Mouse (Mus musculus) B cell, adult 2 months (primary cell): Measurements from ENCODE around the gene Arpc1b.
"Not testable (repeated sequence)": the region's sequence is repeated elsewhere in the genome, so short reads cannot be mapped to it uniquely, and the experiment has no call there.

Experiments used
- DNase-seq, 2 experiments: peaks; one replicate each; pipeline ENCODE4 v3.0.0; 2022

Gene Arpc1b

GRCm38 (mm10) chr5:145114071-145114605 is at the start of gene Arpc1b:
Gene Arpc1b, plus strand, starts transcription at chr5:145114215.
- DNase-seq, result peak; percentile 74 to 79

GRCm38 (mm10) chr5:145064765-145065340 is 49.2 kb upstream of the Arpc1b start:
- DNase-seq, result no peak

DNA sequence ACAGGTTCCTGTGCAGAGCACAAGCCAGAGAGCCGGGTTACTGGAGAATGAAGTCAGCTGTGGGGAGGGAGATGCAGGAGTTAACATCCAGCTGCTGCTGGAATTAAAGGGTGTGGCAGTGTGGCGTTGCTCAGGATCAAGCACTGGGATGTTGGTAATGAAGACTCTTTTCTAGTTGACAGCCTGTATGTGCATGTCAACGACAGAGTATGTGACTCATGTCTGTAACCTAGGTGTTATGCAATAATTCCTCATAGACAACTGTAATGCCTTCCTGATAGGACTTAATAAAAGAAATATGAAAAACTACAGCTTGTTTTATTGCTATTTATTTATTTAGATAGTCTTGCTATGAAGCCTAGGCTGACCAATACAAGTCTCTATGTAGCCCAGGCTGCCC is 45.2 kb upstream of the Arpc1b start:
- DNase-seq, result no peak

DNA sequence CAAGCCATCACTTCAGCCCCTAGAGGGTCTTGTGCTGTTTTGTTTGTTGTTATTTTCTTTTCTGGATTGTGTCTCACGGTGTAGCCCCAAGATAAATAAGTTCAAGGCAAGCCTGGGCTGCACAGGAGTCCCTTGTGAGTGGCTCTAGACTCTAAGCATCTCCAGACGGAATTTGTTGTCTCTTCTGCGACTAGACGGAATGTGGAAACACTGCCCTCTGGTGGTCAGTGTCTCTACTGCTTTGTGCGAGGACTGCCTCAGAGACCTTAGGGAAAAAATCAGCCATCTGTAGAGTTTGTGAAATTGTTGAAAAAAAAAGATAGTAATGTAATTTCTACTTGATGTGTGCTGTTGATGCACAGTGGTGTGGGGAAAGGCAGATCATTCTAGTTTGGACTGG is 44.3 kb upstream of the Arpc1b start:
- DNase-seq, result peak; percentile 75 to 77

- peak in 1 of 2 experiments; percentile 11 for DNase-seq
Measured at GRCm38 (mm10) chr5:145071342-145071741, 42.7 kb upstream of the Arpc1b start.

DNA sequence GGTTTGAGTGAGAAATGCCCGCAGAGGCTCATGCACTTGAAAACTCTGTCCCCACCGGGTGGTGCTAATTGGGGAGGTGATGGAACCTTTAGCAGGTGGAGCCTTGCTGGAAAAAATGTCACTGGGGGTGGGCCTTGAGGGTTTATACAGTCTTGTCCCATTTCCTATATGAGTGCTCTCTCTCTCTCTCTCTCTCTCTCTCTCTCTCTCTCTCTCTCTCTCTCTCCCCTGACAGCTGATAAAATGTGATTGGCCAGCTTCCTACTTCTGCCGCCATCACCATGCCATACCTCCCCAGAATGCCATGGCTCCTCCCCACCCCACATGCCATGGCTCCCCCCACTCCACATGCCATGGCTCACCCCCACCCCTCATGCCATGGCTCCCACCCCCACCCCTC is 38.9 kb upstream of the Arpc1b start:
- DNase-seq, result no peak

GRCm38 (mm10) chr5:145081866-145082613 is 32.0 kb upstream of the Arpc1b start:
- no peak for DNase-seq

DNA sequence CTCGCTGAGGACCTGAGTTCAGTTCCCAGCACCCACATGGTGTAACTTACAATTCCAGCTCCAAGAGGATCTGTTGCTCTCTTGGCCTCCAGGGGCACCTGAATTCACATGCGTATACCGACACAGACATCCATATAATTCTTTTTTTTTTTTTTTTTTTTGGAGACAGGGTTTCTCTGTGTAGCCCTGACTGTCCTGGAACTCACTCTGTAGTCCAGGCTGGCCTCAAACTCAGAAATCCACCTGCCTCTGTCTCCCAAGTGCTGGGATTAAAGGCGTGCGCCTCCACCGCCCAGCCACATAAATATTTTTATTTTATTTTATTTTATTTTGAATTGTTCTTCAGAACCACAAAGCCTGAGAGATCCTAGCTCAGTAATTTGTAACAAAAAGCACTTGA is 30.8 kb upstream of the Arpc1b start:
- not testable (repeated sequence) for DNase-seq

GRCm38 (mm10) chr5:145083632-145084451 is 30.2 kb upstream of the Arpc1b start, which contains the start of the genes Arpc1a and Kpna7:
Gene Arpc1a, plus strand, starts transcription at chr5:145083830.
Gene Kpna7, minus strand, starts transcription at chr5:145084030.
- DNase-seq, result peak; percentile 91 to 93

- DNase-seq, result no peak
Measured at GRCm38 (mm10) chr5:145084822-145085221, 29.2 kb upstream of the Arpc1b start.

GRCm38 (mm10) chr5:145088186-145088585 is 25.8 kb upstream of the Arpc1b start:
- peak in 1 of 2 experiments; percentile 28 for DNase-seq

DNA sequence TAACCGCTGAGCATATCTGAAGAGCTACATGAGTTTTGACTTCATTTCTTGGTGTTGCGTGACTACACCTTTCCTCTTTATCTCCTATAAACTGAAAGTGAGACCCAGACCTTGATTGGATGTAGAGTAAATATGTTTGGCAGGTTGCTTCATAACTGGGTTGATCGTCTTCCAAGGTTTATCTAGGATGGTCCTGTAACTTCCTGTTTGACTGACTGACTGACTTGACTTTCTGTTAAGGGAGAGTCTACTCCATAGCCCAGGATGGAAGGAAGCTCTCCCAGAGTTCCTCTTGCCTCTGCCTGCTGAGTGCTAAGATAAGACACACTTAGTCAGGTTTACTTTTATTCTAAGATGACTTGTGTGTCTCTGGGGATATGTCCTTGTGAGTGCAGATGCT is 24.1 kb upstream of the Arpc1b start:
- no peak for DNase-seq

GRCm38 (mm10) chr5:145096195-145096594 is 17.8 kb upstream of the Arpc1b start:
- DNase-seq, result no peak

DNA sequence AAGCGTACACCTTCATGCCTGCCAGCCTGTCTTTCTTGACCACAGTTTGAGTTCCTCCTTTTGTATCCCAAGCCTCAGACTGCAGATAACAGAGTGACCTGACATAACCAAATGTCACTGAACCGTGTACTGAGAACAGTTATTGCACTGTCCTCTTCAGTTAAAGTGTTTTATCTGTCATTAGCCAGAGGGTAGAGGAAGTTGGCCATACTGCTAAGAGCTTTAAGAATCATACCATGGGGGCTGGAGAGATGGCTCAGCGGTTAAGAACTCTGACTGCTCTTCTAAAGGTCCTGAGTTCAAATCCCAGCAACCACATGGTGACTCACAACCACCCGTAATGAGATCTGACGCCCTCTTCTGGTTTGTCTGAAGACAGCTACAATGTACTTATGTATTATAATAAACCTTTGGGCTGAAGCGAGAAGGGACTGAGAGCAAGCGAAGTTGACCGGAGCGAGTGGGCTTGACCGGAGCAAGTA is 15.6 kb upstream of the Arpc1b start:
- DNase-seq, result no peak

DNA sequence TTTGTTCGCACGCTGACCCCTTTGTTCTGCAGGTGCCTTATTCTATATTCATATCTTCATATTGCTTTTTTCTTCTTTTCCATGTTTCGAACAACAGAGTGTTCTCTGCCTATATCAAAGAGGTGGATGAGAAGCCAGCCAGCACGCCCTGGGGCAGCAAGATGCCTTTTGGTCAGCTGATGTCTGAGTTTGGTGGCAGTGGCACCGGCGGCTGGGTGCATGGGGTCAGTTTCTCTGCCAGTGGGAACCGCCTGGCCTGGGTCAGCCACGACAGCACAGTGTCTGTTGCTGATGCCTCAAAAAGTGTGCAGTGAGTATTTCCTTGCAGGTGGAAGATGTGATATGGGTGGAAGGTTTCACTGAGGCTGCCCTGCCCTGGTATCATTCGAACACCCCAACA is 13.1 kb upstream of the Arpc1b start:
- DNase-seq, result no peak

DNA sequence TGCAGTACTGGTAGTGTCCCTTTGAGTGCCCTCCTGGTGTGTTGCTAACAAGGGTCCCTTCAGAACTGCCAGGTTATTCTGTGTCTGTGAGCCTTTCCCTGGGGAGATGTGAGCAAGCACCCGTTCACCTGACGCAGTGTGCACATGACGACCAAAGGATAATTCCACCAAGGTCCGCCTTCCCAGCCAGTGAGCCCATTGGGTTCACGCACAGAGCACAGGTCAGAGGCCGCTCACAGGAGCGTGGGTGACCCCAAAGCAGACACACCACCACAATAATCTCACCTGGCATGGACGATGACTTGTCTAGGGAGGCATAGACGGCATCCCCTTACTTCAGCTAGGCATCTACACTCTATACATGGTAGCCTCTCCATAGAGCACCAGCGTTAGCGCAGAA is 12.6 kb upstream of the Arpc1b start:
- not testable (repeated sequence) for DNase-seq

- no peak for DNase-seq
Measured at GRCm38 (mm10) chr5:145102706-145103105, 11.3 kb upstream of the Arpc1b start.

GRCm38 (mm10) chr5:145104328-145104727 is 9.7 kb upstream of the Arpc1b start:
- DNase-seq, result no peak

- DNase-seq, result no peak
Measured at GRCm38 (mm10) chr5:145105694-145106275, 8.2 kb upstream of the Arpc1b start.

DNA sequence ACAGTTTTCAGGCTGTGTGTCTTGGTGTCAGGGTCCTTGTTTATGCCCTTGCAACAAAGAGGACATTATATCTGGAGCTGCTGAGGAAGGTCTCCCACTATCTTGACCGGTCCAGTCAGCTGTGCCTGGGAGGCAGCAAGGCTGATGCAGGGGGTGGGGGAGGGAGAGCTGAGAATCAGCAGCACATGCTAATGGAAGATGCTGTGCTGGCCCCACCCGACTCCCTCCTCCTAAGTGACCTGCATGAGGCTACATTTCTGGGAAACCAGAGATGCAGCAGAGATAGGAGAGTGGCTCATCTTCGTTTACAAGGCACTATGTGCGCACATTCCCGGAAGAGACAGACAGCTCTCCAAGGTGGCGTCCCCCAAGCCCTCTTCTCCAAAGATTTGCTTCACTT is 3.6 kb upstream of the Arpc1b start:
- DNase-seq, result no peak

DNA sequence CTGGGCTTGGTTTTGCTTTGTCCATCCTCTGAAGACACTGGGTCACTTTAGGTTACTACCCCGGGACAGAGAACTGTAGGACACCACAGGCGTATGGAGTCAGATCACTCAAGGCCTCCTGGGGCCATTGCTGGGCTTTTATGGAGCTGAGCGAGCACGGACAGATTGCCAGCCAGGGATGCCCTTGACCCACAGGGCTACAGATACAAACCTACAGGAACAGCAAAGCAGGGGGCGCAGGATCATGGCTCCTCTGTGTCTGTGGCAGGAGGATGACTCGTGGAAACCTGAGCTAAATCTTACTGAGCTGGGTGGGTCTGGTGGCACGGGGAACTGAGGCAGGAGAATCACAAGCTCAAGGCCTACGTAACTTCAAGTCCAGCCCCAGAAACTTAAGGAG is 1.4 kb upstream of the Arpc1b start:
- DNase-seq, result no peak

- no peak for DNase-seq
Measured at GRCm38 (mm10) chr5:145113416-145113815, 599 bp upstream of the Arpc1b start.
